Mouse (Mus musculus) myocyte (in vitro differentiated cells): ENCODE data around the gene Svbp. TPM values are rescaled to one million over a fixed set of nuclear protein-coding genes. Genes with fewer than 3 reads are reported as not detected.

Source experiments
- H3K27me3 ChIP-seq: one replicate; pipeline ENCODE4 v1.6.1; 2011; ENCODE audit not compliant: control insufficient read depth, insufficient read depth, insufficient read length
- H3K36me3 ChIP-seq: one replicate; pipeline ENCODE4 v1.6.1; 2011; ENCODE audit not compliant: control insufficient read depth, insufficient read depth
- H3K4me2 ChIP-seq: one replicate; pipeline ENCODE4 v1.6.1; 2011; ENCODE audit warnings: low read depth, control low read depth
- H3K4me3 ChIP-seq: one replicate; pipeline ENCODE4 v1.5.1; 2011; ENCODE audit warnings: mild to moderate bottlenecking, control low read depth, moderate library complexity
- H3K79me2 ChIP-seq: one replicate; pipeline ENCODE4 v1.6.1; 2011; ENCODE audit not compliant: control insufficient read depth, insufficient read depth
- H3ac ChIP-seq: one replicate; pipeline ENCODE4 v1.6.1; 2011; ENCODE audit not compliant: control insufficient read depth, insufficient read length
- CEBPB ChIP-seq: IDR thresholded peaks from 2 replicates; pipeline ENCODE4 v1.6.1; 2011; ENCODE audit warnings: mild to moderate bottlenecking, moderate library complexity; ENCODE audit not compliant: poor library complexity, insufficient read depth, severe bottlenecking
- E2F4 ChIP-seq: IDR thresholded peaks from one replicate; pipeline ENCODE4 v1.6.1; 2011; ENCODE audit warnings: mild to moderate bottlenecking, control low read depth, moderate library complexity; ENCODE audit not compliant: insufficient read depth
- MAX ChIP-seq: IDR thresholded peaks from one replicate; pipeline ENCODE4 v1.6.1; 2011; ENCODE audit warnings: low read depth, mild to moderate bottlenecking, control low read depth
- MYOD1 ChIP-seq, 3 experiments: IDR thresholded peaks; one replicate each; pipeline ENCODE4 v1.6.1; 2011; ENCODE audit warnings: control low read depth in 2 of 3, low read depth in 2 of 3, mild to moderate bottlenecking in 2 of 3, moderate library complexity in 1 of 3; ENCODE audit not compliant: insufficient read length in 2 of 3, control insufficient read depth in 1 of 3
- MYOG ChIP-seq, 3 experiments: IDR thresholded peaks; one replicate each; pipeline ENCODE4 v1.6.1; 2011; ENCODE audit warnings: control low read depth in 2 of 3, low read depth in 2 of 3, mild to moderate bottlenecking in 2 of 3; ENCODE audit not compliant: insufficient read length in 2 of 3, control insufficient read depth in 1 of 3, insufficient read depth in 1 of 3
- POLR2A ChIP-seq: IDR thresholded peaks from one replicate; pipeline ENCODE4 v1.6.1; 2011; ENCODE audit warnings: low read depth, mild to moderate bottlenecking, control low read depth, moderate library complexity; ENCODE audit not compliant: insufficient read length
- POLR2AphosphoS2 ChIP-seq: IDR thresholded peaks from one replicate; pipeline ENCODE4 v1.6.1; 2011; ENCODE audit warnings: low read depth, control low read depth; ENCODE audit not compliant: insufficient read length
- REST ChIP-seq: IDR thresholded peaks from one replicate; pipeline ENCODE4 v1.6.1; 2011; ENCODE audit warnings: mild to moderate bottlenecking, control low read depth, moderate library complexity; ENCODE audit not compliant: insufficient read depth, insufficient read length
- SRF ChIP-seq: IDR thresholded peaks from one replicate; pipeline ENCODE4 v1.6.1; 2011; ENCODE audit warnings: low read depth; ENCODE audit not compliant: control insufficient read depth, insufficient read length
- TCF12 ChIP-seq: IDR thresholded peaks from one replicate; pipeline ENCODE4 v1.6.1; 2011; ENCODE audit warnings: mild to moderate bottlenecking, control low read depth; ENCODE audit not compliant: poor library complexity, insufficient read depth, severe bottlenecking
- TCF3 ChIP-seq: IDR thresholded peaks from one replicate; pipeline ENCODE4 v1.6.1; 2011; ENCODE audit warnings: low read depth, control low read depth; ENCODE audit not compliant: insufficient read length
- USF1 ChIP-seq: IDR thresholded peaks from one replicate; pipeline ENCODE4 v1.6.1; 2011; ENCODE audit warnings: low read depth, mild to moderate bottlenecking, control low read depth, moderate library complexity
- polyA plus RNA-seq: library from polyadenylated mRNA; unstranded; fragments of >200 nt; fragmentation: generic; extraction: Trizol; gene quantifications from one replicate; pipeline ENCODE4 v1.2.1, GENCODE M21; 2012; ENCODE audit warnings: missing spikeins

Svbp gene
- polyA plus RNA-seq, 1 experiment: 241 TPM

GRCm38 (mm10) chr4:119157891-119158290, 37.2 kb upstream of the Svbp start:
- H3ac ChIP-seq: no peak overlapping the region
- H3K27me3 ChIP-seq: no peaks in the 10 kb centered on the region
- H3K4me2 ChIP-seq: no peak overlapping the region
- no peak overlapping the region for H3K4me3 ChIP-seq
- no peaks in the 10 kb centered on the region for H3K36me3 ChIP-seq
- no peaks in the 10 kb centered on the region for H3K79me2 ChIP-seq
- TF ChIP-seq TCF12 (no peak), POLR2A (no peak), MAX (no peak)

- Histone ChIP-seq H3K79me2 (no peaks in the 10 kb centered on the region), H3K36me3 (no peaks in the 10 kb centered on the region), H3K4me2 (no peak overlapping the region), H3ac (no peak overlapping the region), H3K27me3 (no peaks in the 10 kb centered on the region), H3K4me3 (no peak overlapping the region)
- TF ChIP-seq E2F4 (no peak), POLR2A (no peak), MYOD1 (IDR thresholded peaks at IDR 0.05; ENCODE audit: control insufficient read depth in 1 of 3, insufficient read length in 2 of 3, low read depth in 2 of 3) (no peak), CEBPB (no peak), POLR2AphosphoS2 (no peak), REST (no peak)
Measured at GRCm38 (mm10) chr4:119161358-119161757, 33.7 kb upstream of the Svbp start.

- Histone ChIP-seq H3K4me2 (no peak overlapping the region), H3K27me3 (no peaks in the 10 kb centered on the region), H3K36me3 (no peaks in the 10 kb centered on the region), H3K79me2 (no peaks in the 10 kb centered on the region), H3ac (no peak overlapping the region), H3K4me3 (no peak overlapping the region)
- TF ChIP-seq REST (no peak), POLR2AphosphoS2 (no peak), CEBPB (no peak), E2F4 (no peak), MYOG (IDR thresholded peaks at IDR 0.05; ENCODE audit: control insufficient read depth in 1 of 3, insufficient read depth in 1 of 3, insufficient read length in 2 of 3, low read depth in 2 of 3) (no peak), TCF12 (no peak), SRF (no peak), MYOD1 (IDR thresholded peaks at IDR 0.05; ENCODE audit: control insufficient read depth in 1 of 3, insufficient read length in 2 of 3, low read depth in 2 of 3) (no peak), USF1 (no peak), MAX (no peak), TCF3 (no peak), POLR2A (no peak)
Measured at GRCm38 (mm10) chr4:119162990-119163389, 32.1 kb upstream of the Svbp start.

GRCm38 (mm10) chr4:119165916-119166315, 29.2 kb upstream of the Svbp start:
- no peak overlapping the region for H3K4me3 ChIP-seq
- no peak overlapping the region for H3ac ChIP-seq
- no peak overlapping the region for H3K4me2 ChIP-seq
- no peaks in the 10 kb centered on the region for H3K79me2 ChIP-seq
- TF ChIP-seq MAX (no peak), MYOG (IDR thresholded peaks at IDR 0.05; ENCODE audit: control insufficient read depth in 1 of 3, insufficient read depth in 1 of 3, insufficient read length in 2 of 3, low read depth in 2 of 3) (no peak), TCF12 (no peak), REST (no peak), E2F4 (no peak), POLR2AphosphoS2 (no peak), SRF (no peak), CEBPB (no peak), POLR2A (no peak), USF1 (no peak), MYOD1 (IDR thresholded peaks at IDR 0.05; ENCODE audit: control insufficient read depth in 1 of 3, insufficient read length in 2 of 3, low read depth in 2 of 3) (no peak), TCF3 (no peak)
- H3K36me3 ChIP-seq: no peaks in the 10 kb centered on the region
- no peaks in the 10 kb centered on the region for H3K27me3 ChIP-seq

- H3K27me3 ChIP-seq: no peaks in the 10 kb centered on the region
- TF ChIP-seq POLR2AphosphoS2 (no peak), REST (no peak), SRF (no peak), POLR2A (no peak), TCF3 (no peak), MAX (no peak), E2F4 (no peak), TCF12 (no peak), MYOD1 (IDR thresholded peaks at IDR 0.05; ENCODE audit: control insufficient read depth in 1 of 3, insufficient read length in 2 of 3, low read depth in 2 of 3) (no peak), USF1 (no peak), MYOG (IDR thresholded peaks at IDR 0.05; ENCODE audit: control insufficient read depth in 1 of 3, insufficient read depth in 1 of 3, insufficient read length in 2 of 3, low read depth in 2 of 3) (no peak), CEBPB (no peak)
- H3K36me3 ChIP-seq: no peaks in the 10 kb centered on the region
- H3K4me3 ChIP-seq: no peak overlapping the region
- no peaks in the 10 kb centered on the region for H3K79me2 ChIP-seq
- no peak overlapping the region for H3K4me2 ChIP-seq
- no peak overlapping the region for H3ac ChIP-seq
Measured at GRCm38 (mm10) chr4:119167068-119167467, 28.0 kb upstream of the Svbp start.
